Mouse (Mus musculus): ENCODE measurements around the gene Ccdc60.

DNA sequence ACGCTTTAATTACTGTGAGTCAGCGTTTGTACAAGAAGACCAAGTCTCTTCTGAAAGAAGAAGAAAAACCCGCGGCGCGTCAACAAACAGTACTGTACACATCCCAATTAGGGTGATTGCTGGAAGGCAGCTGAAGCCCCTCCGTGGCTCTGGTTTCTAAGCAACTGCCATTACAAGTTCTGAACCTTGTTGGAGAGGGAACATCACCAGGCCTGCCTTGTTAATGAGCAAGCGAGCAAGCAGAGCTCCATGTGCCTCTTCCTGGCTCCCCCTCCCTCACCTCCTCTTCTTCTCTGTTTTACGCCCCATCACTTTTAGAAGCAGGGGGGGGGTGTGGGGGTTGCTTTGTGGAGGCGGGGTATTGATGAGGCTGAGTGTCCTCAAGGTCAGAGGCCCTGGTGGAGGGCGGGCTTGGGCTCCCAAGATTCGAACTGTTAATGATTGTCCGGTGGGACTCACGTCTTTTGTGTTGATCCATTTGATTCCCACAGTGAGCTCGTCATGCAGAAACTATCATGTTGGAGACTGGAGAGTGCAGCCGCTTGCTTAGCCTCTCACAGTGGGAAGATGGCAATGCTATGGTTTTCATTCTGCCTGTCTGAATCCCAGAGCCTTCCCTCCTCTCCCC is 79.9 kb downstream of the Ccdc60 start:
- TF ChIP-seq CTCF (IDR thresholded peaks at IDR 0.05; ENCODE audit: borderline replicate concordance, insufficient read depth, low read depth, low read length) (no peak), POLR2A (IDR thresholded peaks at IDR 0.05; ENCODE audit: borderline replicate concordance, insufficient read depth, low read length) (no peak)

Measured in cerebellum, adult 2 months (tissue).